Mouse (Mus musculus) spleen, adult 2 months (tissue): ENCODE results near the gene Mcur1.

ENCODE experiments used
- CTCF ChIP-seq: fragments of 200-500 bp; IDR thresholded peaks from 2 replicates; pipeline ENCODE4 v1.5.1; 2011; ENCODE audit warnings: mild to moderate bottlenecking, inconsistent platforms; ENCODE audit not compliant: insufficient read depth, insufficient read length, insufficient replicate concordance; ENCODE audit errors: extremely low read depth
- POLR2A ChIP-seq: fragments of 200-500 bp; IDR thresholded peaks from 2 replicates; pipeline ENCODE4 v1.6.1; 2011; ENCODE audit warnings: low read depth, low read length, inconsistent platforms

GRCm38 (mm10) chr13:43573979-43574378 is 14.0 kb upstream of the Mcur1 start:
- TF ChIP-seq POLR2A (no peak), CTCF (no peak)
